Mouse (Mus musculus) CD4-positive, CD25-positive, alpha-beta regulatory T cell (primary cell): ENCODE results near the gene Chrna9. TPM values are rescaled to one million over a fixed set of nuclear protein-coding genes. Genes with fewer than 3 reads are reported as not detected.

Experiments used
- polyA plus RNA-seq: library from polyadenylated mRNA; unstranded; fragments of 100-300 nt; shearing (Covaris generic); gene quantifications from one replicate; pipeline ENCODE4 v1.2.1, GENCODE M21; 2017

The Chrna9 gene
- polyA plus RNA-seq, result 1.0 TPM

GRCm38 (mm10) chr5:65934783-65935182, at the start of gene Chrna9:
Gene Chrna9, plus strand, starts transcription at chr5:65934921.

GRCm38 (mm10) chr5:66004134-66004925, 69.6 kb downstream of the Chrna9 start, which contains the start of gene 9130230L23Rik:
Gene 9130230L23Rik, minus strand, starts transcription at chr5:66004285.

Other genes starting within 250 kb of the Chrna9 start
- gene Pds5a, start 236.6 kb upstream of the Chrna9 start, polyA plus RNA-seq, result 166 TPM
- gene N4bp2, start 171.4 kb upstream of the Chrna9 start, polyA plus RNA-seq, result 19.8 TPM
- 479 TPM for gene Rhoh, start 73.7 kb upstream of the Chrna9 start, polyA plus RNA-seq
- gene 9130230L23Rik, start 69.4 kb downstream of the Chrna9 start, polyA plus RNA-seq, result 0.48 TPM
- gene Rbm47, start 238.2 kb downstream of the Chrna9 start, polyA plus RNA-seq, result 0.51 TPM